Mouse (Mus musculus) liver, adult (tissue): ENCODE results near the gene Dtnb.

ENCODE experiments used
- GATA4 ChIP-seq: IDR thresholded peaks from 2 replicates; pipeline ENCODE4 v1.6.1; 2014; ENCODE audit warnings: mild to moderate bottlenecking, low read length; ENCODE audit not compliant: insufficient replicate concordance

Gene Dtnb

DNA sequence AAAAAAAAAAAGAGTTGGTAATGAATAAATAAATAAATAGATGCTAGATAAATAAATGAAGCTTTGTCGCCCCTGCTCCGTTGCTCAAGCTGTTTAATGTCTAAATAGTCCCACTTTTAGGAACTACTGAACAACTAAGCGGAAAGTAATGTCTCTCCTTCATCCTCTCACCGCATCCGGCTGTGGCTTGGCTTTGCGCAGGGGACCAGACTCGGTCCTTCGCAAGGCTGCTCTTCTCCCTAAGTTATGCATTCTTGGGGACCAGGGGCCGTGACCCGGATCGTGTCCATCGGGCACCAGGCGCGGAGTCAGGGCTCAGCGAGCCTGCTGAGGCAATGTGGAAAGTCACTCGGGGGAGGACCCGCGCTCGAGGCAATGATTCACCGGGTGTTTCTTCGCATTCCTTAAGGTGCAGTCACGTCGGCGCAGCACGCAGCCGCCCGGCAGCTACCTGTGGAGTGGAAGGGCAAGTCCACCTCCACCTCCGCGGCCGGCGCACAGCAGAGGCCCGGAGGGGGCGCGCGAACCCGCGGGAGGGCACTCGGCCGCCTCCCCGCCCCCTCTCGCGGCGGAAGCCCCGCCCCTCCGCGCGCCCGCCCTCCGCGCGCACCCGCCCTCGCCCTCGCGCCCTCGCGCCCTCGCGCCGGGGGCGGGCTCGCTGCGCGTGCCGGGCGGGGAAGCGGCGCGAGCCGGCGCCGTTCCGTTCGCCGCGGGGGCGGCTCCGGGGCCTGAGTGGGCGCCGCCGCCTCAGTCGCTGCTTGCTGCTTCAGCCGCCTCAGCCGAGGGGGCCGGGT, at the start of gene Dtnb:
Gene Dtnb (plus strand): TSS at position 595 of the 794 bp plus-strand sequence.
- no peak for TF ChIP-seq GATA4

DNA sequence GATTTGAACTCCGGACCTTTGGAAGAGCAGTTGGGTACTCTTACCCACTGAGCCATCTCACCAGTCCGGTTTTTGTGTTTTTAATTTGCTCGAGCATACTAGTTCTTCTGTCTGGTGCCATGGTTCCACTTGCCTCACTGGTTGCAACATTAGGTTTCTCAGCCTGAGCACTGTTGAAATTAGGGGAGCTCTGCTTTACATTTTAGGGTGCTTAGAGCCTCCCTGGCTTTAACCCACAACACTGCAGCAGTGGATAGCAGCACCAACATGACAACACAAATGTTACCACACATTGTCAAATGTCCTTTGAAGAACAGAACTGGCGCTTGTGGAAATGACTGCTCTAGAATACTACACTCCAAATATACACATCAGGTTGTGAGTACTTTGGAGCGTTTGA, 46.6 kb upstream of the Dtnb start:
- no peak for TF ChIP-seq GATA4

DNA sequence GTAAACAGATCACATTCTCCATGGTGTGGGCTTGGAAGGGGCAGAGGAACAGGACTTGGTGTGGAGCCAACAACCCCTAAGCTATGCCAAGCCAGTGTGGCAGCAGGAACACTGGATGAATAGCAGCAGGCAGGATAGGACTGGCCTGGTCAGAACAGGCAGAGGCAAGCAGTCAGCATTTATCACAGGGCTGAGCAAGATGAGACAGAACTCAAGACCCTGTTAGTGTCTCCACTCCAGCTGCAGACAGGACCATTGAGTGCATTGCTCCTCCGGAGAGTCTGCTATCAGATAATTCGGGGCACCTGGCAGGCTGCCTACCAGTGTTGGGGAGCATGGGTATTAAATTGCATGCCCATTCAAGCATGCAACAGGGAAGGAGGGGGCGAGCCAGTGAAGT, 34.6 kb upstream of the Dtnb start:
- no peak for TF ChIP-seq GATA4

DNA sequence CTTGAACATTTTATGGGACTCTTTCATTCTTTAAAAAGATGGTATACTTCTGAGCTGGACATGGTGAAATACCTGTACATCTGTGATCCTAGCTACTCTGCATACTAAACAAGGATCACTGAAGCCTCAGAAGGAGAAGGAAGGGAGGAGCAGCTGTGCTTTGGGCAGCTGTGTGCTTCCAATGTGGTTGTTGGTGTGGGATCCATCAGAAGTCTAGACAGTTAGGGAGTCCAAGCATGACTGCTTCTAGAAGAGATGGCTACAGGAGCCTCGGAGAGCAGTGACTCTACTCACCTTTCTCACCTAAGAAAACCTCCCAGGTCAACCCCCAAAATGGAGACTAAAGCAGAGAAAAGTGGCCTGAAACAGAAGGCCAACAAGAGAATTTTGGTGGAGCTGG, 34.1 kb upstream of the Dtnb start:
- no peak for TF ChIP-seq GATA4

DNA sequence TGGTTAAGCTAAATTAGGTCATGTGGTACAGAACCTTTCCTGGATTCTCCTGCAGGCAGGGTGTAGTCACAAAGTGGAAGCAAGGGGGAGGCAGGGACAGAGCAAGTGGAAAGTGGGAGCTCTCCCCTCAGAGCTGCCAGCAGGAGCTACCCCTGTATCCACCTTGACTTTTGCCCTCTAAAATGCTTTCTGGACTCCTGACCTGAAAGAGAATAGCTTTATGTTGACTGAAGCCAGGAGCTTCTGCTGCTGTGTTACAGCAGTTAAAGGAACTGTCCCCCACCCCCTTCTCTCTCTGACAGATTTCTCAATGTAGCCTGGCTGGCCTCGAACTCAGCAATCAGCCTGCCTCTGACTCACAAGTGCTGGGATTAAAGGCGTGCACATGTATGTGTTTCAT, 32.6 kb upstream of the Dtnb start:
- TF ChIP-seq GATA4, result no peak

DNA sequence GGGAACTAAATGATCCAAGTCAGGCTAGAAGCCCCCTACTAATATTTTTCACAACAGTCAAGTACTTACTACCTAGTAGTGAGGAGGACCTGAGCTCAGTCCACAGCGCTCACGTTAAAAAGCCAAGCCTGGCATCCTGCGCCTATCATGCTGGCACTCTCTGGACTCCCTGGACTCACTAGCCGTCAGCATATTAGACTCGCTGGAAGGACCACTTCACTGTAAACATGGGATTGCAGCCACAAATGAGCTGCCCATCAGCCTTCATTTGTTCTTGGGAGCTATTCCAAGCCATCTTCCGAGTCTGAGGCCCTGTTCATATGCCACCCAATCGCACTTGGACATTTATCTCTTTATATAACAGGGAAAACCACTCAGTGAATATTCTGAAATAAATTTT, 31.3 kb upstream of the Dtnb start:
- no peak for TF ChIP-seq GATA4

DNA sequence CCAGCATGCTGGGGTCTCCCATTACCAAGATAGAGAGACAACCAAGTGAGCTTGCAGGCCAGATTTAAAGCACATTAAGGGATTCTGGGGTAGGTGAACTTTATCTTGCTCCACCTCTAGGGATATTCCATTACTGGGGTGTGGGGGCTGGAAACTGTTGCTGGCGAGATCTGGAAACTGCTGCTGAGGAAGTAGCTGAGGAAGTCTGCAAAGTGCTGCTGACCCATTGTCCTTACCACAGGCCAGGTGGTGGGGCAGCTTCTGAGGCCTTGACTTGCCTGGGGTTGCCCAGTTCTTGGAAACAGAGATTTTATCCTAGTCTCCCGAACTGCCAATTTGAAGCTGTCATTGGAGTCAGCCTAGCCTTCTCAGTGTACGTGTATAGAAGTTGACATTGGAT, 26.7 kb upstream of the Dtnb start:
- no peak for TF ChIP-seq GATA4

DNA sequence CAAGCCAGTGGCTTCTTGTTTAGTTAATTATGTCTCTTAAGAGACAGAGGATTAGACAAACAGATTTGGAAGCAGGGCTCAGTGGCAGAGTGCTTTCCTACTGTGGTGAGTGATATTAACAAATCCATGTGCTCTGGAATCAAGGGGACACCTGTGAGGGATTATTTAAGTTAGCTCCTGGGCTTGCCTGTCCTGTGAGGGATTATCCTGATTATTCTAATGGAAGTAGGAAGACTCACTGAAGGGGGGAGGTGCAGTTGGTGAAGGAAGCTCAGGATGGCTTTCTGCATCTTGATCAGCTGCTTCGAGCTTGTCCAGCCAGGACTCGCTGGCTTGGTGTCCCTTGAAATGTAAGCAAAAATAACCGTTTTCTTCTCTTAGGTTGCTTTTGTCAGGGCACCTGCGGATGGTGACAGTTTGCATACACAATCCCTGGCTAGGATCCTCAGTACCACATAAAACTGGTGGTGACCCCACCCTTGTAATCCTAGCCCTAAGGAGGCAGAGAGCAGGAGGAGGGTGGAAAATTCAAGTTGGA, 26.0 kb upstream of the Dtnb start:
- TF ChIP-seq GATA4, result no peak

DNA sequence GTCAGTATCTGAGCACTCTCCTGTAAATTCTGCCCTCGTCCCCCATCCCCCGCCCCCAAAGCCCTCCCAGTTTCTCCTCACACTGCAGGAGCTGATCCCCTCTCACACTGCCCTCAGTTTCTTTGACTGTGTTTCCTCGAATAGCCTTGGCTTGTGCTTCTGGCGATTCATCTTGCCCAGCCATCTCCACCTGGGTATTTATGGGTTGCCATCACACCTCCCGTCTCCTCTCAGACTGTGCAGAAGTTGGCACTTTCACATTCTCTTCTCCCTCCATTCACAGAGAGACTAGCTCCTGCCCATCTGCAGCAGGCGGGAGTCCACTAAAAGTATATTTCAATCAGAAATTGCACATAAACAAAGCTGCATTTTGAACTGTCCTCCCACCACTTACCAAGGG, 25.4 kb upstream of the Dtnb start:
- no peak for TF ChIP-seq GATA4

DNA sequence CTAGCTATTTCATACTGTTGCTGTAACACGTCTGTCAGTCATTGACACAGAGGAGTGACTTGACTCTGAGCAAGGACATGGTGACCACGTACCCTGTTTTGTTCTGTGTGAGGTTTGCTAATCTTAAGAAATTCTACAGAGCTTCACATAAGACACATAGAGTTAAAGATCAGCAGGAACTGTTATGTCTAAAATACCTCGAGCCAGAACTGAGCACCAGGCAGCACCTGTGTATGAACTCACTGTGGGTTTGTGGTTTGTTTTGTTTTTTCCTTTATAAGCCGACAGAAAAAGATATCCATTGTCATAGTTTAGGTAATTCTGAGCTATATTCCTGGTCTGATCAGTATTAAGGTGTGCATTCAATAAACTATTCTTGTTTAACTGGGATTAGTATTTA, 24.7 kb upstream of the Dtnb start:
- TF ChIP-seq GATA4, result no peak

DNA sequence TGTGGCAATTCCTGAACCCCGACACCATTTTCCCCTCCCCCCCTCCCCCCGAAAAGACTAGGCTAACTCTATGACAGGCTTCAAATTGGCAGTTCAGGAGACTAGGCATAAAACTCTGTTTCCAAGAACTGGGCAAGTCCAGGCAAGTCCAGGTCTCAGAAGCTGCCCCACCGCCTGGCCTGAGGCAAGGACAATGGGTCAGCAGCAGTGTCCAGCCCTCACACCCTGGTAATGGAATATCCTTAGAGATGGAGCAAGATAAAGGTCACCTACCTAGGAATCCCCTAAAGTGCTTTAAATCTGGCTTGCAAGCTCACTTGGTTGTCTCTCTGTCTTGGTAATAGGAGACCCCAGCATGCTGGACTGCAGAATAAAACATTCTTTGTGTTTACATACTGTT, 24.3 kb upstream of the Dtnb start:
- TF ChIP-seq GATA4, result no peak

DNA sequence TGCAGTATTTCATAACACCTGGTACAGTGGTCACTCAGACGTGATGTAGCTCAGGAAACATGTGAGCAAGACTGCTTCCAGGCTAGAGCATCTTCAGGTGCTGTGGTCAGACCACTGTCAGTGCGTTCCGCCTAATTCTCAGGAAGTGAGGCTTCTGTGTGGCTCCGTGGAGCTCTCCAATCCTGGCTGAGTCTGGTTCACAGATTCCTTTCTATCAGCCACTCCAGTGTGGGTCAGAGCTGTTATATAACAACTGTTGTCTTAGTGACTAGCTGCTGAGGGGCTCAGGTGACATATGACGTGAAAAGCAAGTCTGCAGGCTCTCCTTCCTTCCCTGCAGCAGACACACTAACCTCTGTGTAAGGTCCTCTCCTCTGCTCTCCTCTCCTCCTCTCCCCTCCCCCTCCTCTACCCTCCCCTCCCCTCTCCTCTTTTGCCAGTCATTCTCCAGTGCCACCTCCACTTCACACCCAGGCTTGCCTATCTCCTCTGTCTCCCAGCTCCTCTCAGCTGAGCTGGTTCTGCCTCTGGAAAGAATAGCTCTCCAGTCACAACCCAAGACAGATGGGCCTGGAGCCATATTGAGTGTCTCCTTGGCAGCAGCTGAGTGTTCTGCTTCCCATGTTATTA, 23.5 kb upstream of the Dtnb start:
- TF ChIP-seq GATA4, result no peak

DNA sequence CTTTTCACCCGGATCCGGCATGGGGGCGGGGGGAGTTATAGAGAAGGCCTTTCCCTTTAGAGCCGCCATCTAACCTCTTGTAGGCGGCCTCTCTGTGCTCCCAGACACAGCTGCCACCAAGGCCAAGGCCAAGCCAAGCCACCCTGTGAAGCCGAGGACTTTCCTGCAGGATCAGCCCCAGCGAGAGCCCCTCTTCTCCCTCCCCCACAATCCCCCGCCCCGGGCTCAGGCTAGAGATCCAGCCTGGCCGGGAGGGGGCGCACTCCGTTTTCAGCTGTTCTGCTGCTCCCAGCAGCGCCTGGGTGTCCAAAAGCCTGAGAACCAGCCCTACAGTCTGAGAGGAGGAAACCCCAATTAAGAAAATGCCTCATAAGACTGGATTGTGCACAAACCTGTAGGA, 21.9 kb upstream of the Dtnb start:
- no peak for TF ChIP-seq GATA4

DNA sequence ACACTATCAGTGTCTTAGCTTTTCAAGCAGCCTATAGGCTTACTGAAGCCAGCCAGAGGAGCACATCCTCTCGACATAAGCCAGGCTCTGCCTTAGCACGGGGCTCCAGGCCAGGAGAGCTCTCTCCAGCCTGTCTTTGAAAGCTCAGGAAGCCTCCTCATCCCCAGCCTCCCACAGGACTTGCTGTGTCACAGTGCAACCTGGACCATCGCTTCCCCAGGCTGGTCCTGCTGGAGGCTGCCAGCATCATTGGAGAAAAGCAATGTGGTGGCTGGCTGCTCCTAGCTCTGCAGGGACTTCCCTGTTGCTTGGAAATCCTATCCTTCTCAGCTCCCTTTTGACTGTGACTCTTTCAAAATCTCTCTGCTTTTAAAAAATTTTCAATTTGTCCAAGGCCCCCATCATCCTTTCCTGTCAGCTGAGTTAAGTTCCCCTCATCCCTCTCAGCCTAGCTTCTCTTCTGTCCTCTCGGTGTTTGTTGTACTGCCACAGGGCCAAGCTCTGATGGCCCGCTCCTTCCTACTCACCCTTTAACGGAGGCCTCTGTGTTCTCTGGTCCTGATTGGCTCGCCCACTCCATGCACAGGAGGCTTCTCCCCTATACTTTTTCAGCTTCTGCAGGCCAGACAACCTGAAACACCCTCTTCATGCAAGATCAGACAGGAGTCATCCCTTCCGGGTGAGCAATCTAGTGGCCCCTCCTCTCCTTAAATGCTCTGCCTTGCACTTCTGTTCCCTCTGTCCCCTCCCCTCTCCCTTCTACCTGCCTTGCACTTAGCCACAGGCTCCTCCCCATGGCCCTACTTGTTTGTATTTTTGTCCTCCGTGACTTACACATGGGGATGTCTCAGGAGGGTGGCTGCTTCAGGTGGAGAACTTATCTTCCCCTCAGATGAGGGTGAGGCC, 14.5 kb upstream of the Dtnb start:
- TF ChIP-seq GATA4, result no peak

DNA sequence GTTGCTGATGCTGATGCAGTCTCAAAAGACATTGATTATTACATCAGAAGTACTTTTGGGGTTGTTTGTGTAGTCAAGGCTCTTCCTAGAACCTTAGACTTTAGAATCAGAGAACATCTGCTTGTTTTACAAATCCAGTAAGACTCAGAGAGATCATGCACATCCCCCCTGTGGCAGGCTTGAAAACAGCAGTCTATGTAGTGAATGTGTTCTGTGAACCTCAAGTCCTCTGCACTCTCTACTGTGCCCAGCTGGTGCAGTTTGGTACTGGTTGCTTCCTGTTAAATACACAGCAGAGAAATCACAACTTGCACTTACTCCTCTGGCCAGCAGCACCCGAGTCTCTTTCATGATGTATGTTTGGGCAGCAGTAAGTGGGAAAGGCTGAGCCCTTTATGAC, 11.6 kb upstream of the Dtnb start:
- no peak for TF ChIP-seq GATA4

DNA sequence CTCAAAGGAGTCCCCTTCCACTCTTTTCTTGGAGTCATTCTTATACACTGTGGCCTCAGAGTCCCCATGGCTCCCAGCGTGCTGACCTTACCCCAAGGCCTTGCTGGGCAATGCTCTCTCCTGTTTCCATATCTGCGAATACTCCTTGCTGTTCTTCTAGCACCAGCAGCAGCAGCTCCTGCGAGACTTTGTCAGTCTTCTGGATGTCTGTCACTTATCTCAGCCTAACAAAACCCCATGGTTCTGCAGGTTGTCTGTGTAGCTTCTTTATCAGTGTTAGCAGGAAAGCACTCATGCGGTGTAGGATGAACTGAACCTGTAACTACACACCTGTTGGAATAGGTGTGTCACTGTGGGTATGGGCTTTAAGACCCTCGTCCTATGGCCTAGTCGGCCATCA, 11.1 kb upstream of the Dtnb start:
- no peak for TF ChIP-seq GATA4
